Mouse (Mus musculus) hindbrain, embryonic 16.5 days (tissue): ENCODE results near the gene Tspan2. TPM values are rescaled to one million over a fixed set of nuclear protein-coding genes. Genes with fewer than 3 reads are reported as not detected.
A peak's percentile ranks its signal among the peaks of the same experiment; 100 is the strongest.

Experiments
- ATAC-seq: fragments of 200-750 bp; cut with Nextera tagmentation; 2 replicates; pipeline ENCODE4 v1.8.0; 2017; ENCODE audit warnings: moderate TSS enrichment, moderate library complexity
- H3K27ac ChIP-seq: fragments of 300-500 bp; sonication (generic); 2 replicates; pipeline ENCODE4 v1.5.1; 2014; ENCODE audit warnings: low read depth, mild to moderate bottlenecking, control low read depth, low read length, moderate library complexity
- H3K27me3 ChIP-seq: fragments of 300-500 bp; sonication (generic); replicated peaks from 2 replicates; pipeline ENCODE4 v1.6.1; 2014; ENCODE audit warnings: low read length; ENCODE audit not compliant: control insufficient read depth, insufficient read depth
- H3K36me3 ChIP-seq: fragments of 300-500 bp; sonication (generic); 2 replicates; pipeline ENCODE4 v1.6.1; 2014; ENCODE audit warnings: mild to moderate bottlenecking, low read length, moderate library complexity, mixed read lengths; ENCODE audit not compliant: control insufficient read depth, insufficient read depth
- H3K4me1 ChIP-seq: fragments of 300-500 bp; sonication (generic); 2 replicates; pipeline ENCODE4 v1.6.1; 2014; ENCODE audit warnings: low read depth, low read length; ENCODE audit not compliant: control insufficient read depth, insufficient read depth
- H3K4me2 ChIP-seq: fragments of 300-500 bp; sonication (generic); 2 replicates; pipeline ENCODE4 v1.6.1; 2014; ENCODE audit warnings: mild to moderate bottlenecking, low read length, control low read depth, moderate library complexity
- H3K4me3 ChIP-seq: fragments of 300-500 bp; sonication (generic); 2 replicates; pipeline ENCODE4 v1.5.1; 2014; ENCODE audit warnings: mild to moderate bottlenecking, low read length, control low read depth, moderate library complexity
- H3K9ac ChIP-seq: fragments of 300-500 bp; sonication (generic); 2 replicates; pipeline ENCODE4 v1.6.1; 2014; ENCODE audit warnings: low read depth, mild to moderate bottlenecking, control low read depth, low read length, moderate library complexity
- H3K9me3 ChIP-seq: fragments of 300-500 bp; sonication (generic); 2 replicates; pipeline ENCODE4 v1.6.1; 2014; ENCODE audit warnings: mild to moderate bottlenecking, low read length, moderate library complexity; ENCODE audit not compliant: control insufficient read depth
- WGBS: fragments of 180-500 bp; shearing (Covaris S2); extraction: QIAGEN DNeasy Blood & Tissue Kit; methylation state at CpG from one replicate; pipeline ENCODE4 v1.1.7; 2014; 5-methylcytosine and 5-hydroxymethylcytosine counted together
- polyA plus RNA-seq: library from polyadenylated mRNA; unstranded; fragments of >200 nt; fragmentation: Nextera tagmentation; extraction: Ambion mirVana; gene quantifications from 2 replicates; pipeline ENCODE4 v1.2.1, GENCODE M21; 2015

The Tspan2 gene
- polyA plus RNA-seq, 1 experiment from 2014 or later, result 14.9 TPM

- Histone ChIP-seq H3K27me3 (no peaks in the 10 kb centered on the region), H3K9ac (no peak overlapping the region), H3K4me3 (no peak overlapping the region), H3K36me3 (0 out of 2 replicates have a peak, but pooled peaks cover 4% of the 10 kb centered on the region), H3K27ac (no peak overlapping the region), H3K9me3 (no peaks in the 10 kb centered on the region), H3K4me2 (no peak overlapping the region), H3K4me1 (no peaks in the 10 kb centered on the region)
- ATAC-seq, result no peak
- WGBS, result 97% methylated on average over 4 of the region's 4 CpGs
Measured at GRCm38 (mm10) chr3:102752053-102752452, 17.7 kb downstream of the Tspan2 start.

DNA sequence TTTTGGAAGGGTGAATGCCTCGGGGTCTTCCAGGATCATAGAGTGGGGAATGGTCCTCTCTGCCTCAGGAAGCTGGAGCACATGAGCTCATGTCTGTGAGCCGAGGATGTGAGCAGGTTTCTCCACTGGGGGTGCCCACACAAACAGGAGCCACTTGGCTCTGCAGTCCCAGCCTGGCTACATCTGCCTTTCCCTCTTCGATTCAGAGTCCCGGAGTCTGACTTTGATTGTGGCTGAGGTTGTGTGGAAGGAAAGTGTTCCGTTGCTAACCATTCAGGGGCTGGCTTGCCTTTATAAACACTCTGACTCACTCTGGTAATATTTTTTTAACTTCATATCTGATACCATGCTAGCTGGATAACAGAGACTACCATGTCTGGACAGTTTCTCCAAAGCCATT, 18.1 kb downstream of the Tspan2 start:
- H3K9ac ChIP-seq, result no peak overlapping the region
- H3K36me3 ChIP-seq, result 0 out of 2 replicates have a peak, but pooled peaks cover 4% of the 10 kb centered on the region
- ATAC-seq, result no peak
- no peak overlapping the region for H3K4me3 ChIP-seq
- H3K9me3 ChIP-seq, result no peaks in the 10 kb centered on the region
- 83% methylated on average over 5 of the region's 5 CpGs for WGBS
- H3K4me1 ChIP-seq, result no peaks in the 10 kb centered on the region
- H3K27me3 ChIP-seq, result no peaks in the 10 kb centered on the region
- no peak overlapping the region for H3K4me2 ChIP-seq
- H3K27ac ChIP-seq, result no peak overlapping the region

DNA sequence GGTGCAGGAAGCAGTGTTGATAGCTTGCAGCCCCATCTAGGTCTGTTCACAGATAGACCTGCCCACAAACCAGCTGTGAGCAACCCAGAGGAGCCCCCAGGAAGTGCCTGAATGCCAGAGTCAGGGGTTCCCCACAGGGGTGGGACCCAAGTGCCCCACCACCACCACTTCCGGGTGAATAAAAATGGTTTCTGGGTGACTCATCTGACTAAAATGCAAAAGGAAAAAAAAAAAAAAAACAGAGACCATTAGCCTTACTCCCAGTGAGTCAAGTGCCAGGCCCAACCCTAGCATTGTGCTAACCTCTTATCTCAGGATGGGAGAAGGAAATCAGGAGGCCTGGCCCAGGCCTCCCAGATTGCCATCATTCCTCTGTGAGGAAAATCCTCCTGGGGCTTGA, 21.5 kb downstream of the Tspan2 start:
- WGBS, result 65% methylated on average over 1 of the region's 1 CpGs
- Histone ChIP-seq H3K36me3 (peaks cover 6% of the 10 kb centered on the region; the same call in 1 of the 2 replicates), H3K4me1 (no peaks in the 10 kb centered on the region), H3K4me3 (no peak overlapping the region), H3K9me3 (no peaks in the 10 kb centered on the region), H3K9ac (no peak overlapping the region), H3K27me3 (no peaks in the 10 kb centered on the region), H3K4me2 (no peak overlapping the region), H3K27ac (no peak overlapping the region)
- no peak for ATAC-seq

DNA sequence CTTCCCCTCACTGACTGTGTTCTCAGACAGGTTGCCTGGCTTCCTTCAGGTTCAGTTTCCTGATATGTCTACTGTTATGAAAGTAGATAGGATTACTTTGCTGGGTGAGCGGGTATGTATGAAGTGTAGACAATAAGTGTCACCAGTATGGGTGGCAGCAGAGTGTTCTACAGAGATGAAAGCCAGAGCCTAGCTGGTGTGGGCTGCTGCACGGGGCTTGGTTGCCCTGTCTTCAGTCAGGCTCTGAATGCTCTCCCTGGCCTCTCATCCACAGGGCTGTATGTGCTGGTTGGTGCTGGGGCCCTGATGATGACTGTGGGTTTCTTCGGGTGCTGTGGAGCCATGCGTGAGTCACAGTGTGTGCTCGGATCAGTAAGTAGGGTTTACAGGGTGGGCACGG, 22.7 kb downstream of the Tspan2 start:
- 83% methylated on average over 6 of the region's 6 CpGs for WGBS
- Histone ChIP-seq H3K4me1 (no peaks in the 10 kb centered on the region), H3K4me3 (no peak overlapping the region), H3K4me2 (no peak overlapping the region), H3K27ac (no peak overlapping the region), H3K9ac (no peak overlapping the region), H3K9me3 (no peaks in the 10 kb centered on the region), H3K36me3 (peaks cover 6% of the 10 kb centered on the region; the same call in 1 of the 2 replicates), H3K27me3 (no peaks in the 10 kb centered on the region)
- no peak for ATAC-seq

- Histone ChIP-seq H3K9me3 (no peaks in the 10 kb centered on the region), H3K27ac (no peak overlapping the region), H3K9ac (no peak overlapping the region), H3K36me3 (peaks cover 6% of the 10 kb centered on the region; the same call in 1 of the 2 replicates), H3K27me3 (no peaks in the 10 kb centered on the region), H3K4me2 (no peak overlapping the region), H3K4me1 (peaks cover 3% of the 10 kb centered on the region), H3K4me3 (no peak overlapping the region)
- ATAC-seq, result no peak
- WGBS, result 89% methylated on average over 3 of the region's 3 CpGs
Measured at GRCm38 (mm10) chr3:102760236-102760635, 25.9 kb downstream of the Tspan2 start.

GRCm38 (mm10) chr3:102762388-102762787, 28.1 kb downstream of the Tspan2 start:
- H3K9me3 ChIP-seq, result no peaks in the 10 kb centered on the region
- H3K36me3 ChIP-seq, result peaks cover 8% of the 10 kb centered on the region; the same call in 1 of the 2 replicates
- H3K4me1 ChIP-seq, result peaks cover 3% of the 10 kb centered on the region
- H3K27me3 ChIP-seq, result no peaks in the 10 kb centered on the region
- no peak overlapping the region for H3K27ac ChIP-seq
- H3K9ac ChIP-seq, result no peak overlapping the region
- peak; percentile 60 for ATAC-seq
- no peak overlapping the region for H3K4me2 ChIP-seq
- no peak overlapping the region for H3K4me3 ChIP-seq
- 26% methylated on average over 3 of the region's 3 CpGs for WGBS

DNA sequence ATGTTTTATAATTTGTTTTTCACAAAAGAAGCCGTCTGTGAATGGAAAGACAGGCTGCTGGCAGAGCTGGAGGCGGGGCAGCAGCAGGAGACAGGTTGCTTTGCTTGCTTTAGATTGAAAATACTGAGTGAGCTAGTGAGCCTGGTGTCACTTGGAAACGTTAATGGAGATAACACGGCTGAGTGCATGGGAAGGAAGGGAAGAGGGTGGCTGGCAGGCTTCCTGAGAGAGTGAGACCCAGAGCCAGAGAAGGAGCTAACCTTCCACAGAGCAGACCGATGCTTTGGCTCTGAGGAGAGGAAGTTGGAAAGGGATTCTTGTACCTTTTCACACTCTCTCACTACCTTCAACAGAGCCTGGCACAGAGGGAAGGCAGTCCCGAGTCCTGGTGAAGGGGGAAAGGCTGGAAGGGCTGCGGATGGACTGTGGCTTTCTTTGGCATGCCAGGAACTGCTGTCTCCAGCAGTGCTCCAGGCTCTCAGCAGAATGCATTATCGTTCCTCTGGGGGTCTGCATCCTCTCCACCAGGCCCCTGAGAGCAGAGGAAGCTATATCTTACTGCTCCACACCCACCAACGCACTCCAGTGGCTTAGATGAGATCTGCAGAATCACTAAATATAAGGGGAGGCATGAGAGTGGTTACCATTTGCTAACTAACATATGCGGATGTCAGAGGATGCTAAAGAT, 29.5 kb downstream of the Tspan2 start:
- Histone ChIP-seq H3K27me3 (no peaks in the 10 kb centered on the region), H3K9ac (no peak overlapping the region), H3K4me3 (no peak overlapping the region), H3K4me1 (peaks cover 3% of the 10 kb centered on the region), H3K4me2 (no peak overlapping the region), H3K36me3 (peaks cover 6% of the 10 kb centered on the region; the same call in 1 of the 2 replicates), H3K9me3 (no peaks in the 10 kb centered on the region), H3K27ac (peak overlapping the region; percentile 10; the same call in 1 of the 2 replicates)
- peak; percentile 84 for ATAC-seq
- WGBS, result 30% methylated on average over 9 of the region's 10 CpGs

DNA sequence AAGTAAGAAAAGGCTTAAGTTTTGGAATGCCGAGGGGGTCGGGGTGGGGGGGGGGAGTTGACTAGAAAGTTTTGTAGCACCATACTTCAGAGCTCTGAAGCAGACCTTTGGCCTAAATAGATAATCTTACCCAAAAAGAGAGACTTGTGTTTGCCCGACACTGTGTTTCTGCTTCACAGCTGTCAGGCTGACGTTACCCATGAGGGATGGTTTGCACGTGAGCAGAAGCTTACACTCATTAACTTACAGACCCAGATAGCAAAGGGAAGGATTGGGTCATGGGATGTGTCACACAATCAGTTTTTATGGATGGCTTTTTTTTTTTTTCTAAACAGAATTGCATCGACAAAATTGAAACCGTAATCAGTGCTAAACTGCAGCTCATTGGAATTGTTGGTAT, 30.5 kb downstream of the Tspan2 start:
- H3K9me3 ChIP-seq, result no peaks in the 10 kb centered on the region
- H3K9ac ChIP-seq, result no peak overlapping the region
- no peak overlapping the region for H3K27ac ChIP-seq
- no peaks in the 10 kb centered on the region for H3K27me3 ChIP-seq
- no peak overlapping the region for H3K4me3 ChIP-seq
- no peak for ATAC-seq
- WGBS, result 75% methylated on average over 7 of the region's 7 CpGs
- H3K4me2 ChIP-seq, result no peak overlapping the region
- peaks cover 3% of the 10 kb centered on the region for H3K4me1 ChIP-seq
- H3K36me3 ChIP-seq, result peaks cover 2% of the 10 kb centered on the region; the same call in 1 of the 2 replicates

GRCm38 (mm10) chr3:102773018-102773417, 38.7 kb downstream of the Tspan2 start:
- 93% methylated on average over 4 of the region's 4 CpGs for WGBS
- no peak overlapping the region for H3K27ac ChIP-seq
- no peaks in the 10 kb centered on the region for H3K27me3 ChIP-seq

More at GRCm38 (mm10) chr3:102773018-102773417, 38.7 kb downstream of the Tspan2 start:
- no peak overlapping the region for H3K4me3 ChIP-seq
- no peaks in the 10 kb centered on the region for H3K4me1 ChIP-seq
- ATAC-seq, result no peak
- no peak overlapping the region for H3K4me2 ChIP-seq
- no peaks in the 10 kb centered on the region for H3K9me3 ChIP-seq
- no peaks in the 10 kb centered on the region for H3K36me3 ChIP-seq
- H3K9ac ChIP-seq, result no peak overlapping the region
